Mouse (Mus musculus) left cerebral cortex, adult 8-10 months (tissue): ENCODE data around the gene Ppm1l. TPM values are rescaled to one million over a fixed set of nuclear protein-coding genes. Genes with fewer than 3 reads are reported as not detected.

Source experiments
- DNase-seq, 2 experiments: peaks; one replicate each; pipeline ENCODE4 v3.0.0; 2022; ENCODE audit warnings: low spot score in 2 of 2
- total RNA-seq, 4 experiments: library from RNA; stranded (reverse); gene quantifications; 2 replicates each; pipeline ENCODE4 v1.2.4; 2022

The Ppm1l gene
- total RNA-seq, 4 experiments from 2014 or later, result 72.9 to 90.6 (median 75.8) TPM

GRCm38 (mm10) chr3:69596116-69596515 is 279.5 kb downstream of the Ppm1l start:
- DNase-seq, result no peak

GRCm38 (mm10) chr3:69597211-69597610 is 280.6 kb downstream of the Ppm1l start:
- no peak for DNase-seq

GRCm38 (mm10) chr3:69597816-69598215 is 281.2 kb downstream of the Ppm1l start:
- DNase-seq, result no peak

GRCm38 (mm10) chr3:69598261-69599165 is 281.9 kb downstream of the Ppm1l start, which contains the start of gene B3galnt1:
Gene B3galnt1, minus strand, starts transcription at chr3:69598960.
- DNase-seq, result peak; percentile 46 to 48

- DNase-seq, result no peak
These were observed 282.5 kb downstream of the Ppm1l start for GRCm38 (mm10) chr3:69599166-69599500.

GRCm38 (mm10) chr3:69606923-69607322 is 290.3 kb downstream of the Ppm1l start:
- no peak for DNase-seq

- DNase-seq, result no peak
These were observed 290.8 kb downstream of the Ppm1l start for GRCm38 (mm10) chr3:69607468-69607867.

- DNase-seq, result no peak
These were observed 291.2 kb downstream of the Ppm1l start for GRCm38 (mm10) chr3:69607909-69608308.

Other genes starting within 250 kb of the Ppm1l start
- 10 to 100 TPM; 63.7 to 71.3 (median 66.3) TPM for gene Kpna4, start 189.7 kb upstream of the Ppm1l start, total RNA-seq
- gene Arl14, start 94.4 kb upstream of the Ppm1l start, total RNA-seq, result not detected